Mouse (Mus musculus) left cerebral cortex, postnatal 10 days (tissue): ENCODE measurements around the gene Cdc34. TPM values are rescaled to one million over a fixed set of nuclear protein-coding genes. Genes with fewer than 3 reads are reported as not detected.

Source experiments
- DNase-seq, 2 experiments: peaks; one replicate each; pipeline ENCODE4 v3.0.0; 2021 to 2022; ENCODE audit warnings: low spot score in 2 of 2, mixed read lengths in 1 of 2; ENCODE audit errors: extremely low spot score in 1 of 2
- intact Hi-C: fragments of 180-260 bp; cut with DNase I; formaldehyde crosslinking; loops from one replicate; pipeline ENCODE4 v1.15.1; 2025
- total RNA-seq, 2 experiments: library from RNA; stranded (reverse); gene quantifications; 2 replicates each; pipeline ENCODE4 v1.2.3; 2021

Gene Cdc34
- total RNA-seq, 2 experiments from 2014 or later: 64.9 to 66.8 TPM

GRCm38 (mm10) chr10:79668771-79669575 lies 13.0 kb upstream of the Cdc34 start, which contains the start of gene Tpgs1:
Gene Tpgs1, plus strand, starts transcription at chr10:79669369.
- intact Hi-C loops: loop anchor here (2.0 kb wide), 1 partner anchor 74 kb away; no protein-coding TSS in a partner anchor
- peak; percentile 90 to 92 for DNase-seq

- DNase-seq: peak; percentile 78 to 88
- intact Hi-C loops: loop anchor here (2.0 kb wide), 1 partner anchor 75 kb away; no protein-coding TSS in a partner anchor
These were observed 12.4 kb upstream of the Cdc34 start for GRCm38 (mm10) chr10:79669576-79670057.

- intact Hi-C loops: no loop called here
These were observed 11.7 kb upstream of the Cdc34 start for GRCm38 (mm10) chr10:79670071-79670888.

GRCm38 (mm10) chr10:79671396-79672087 lies 10.5 kb upstream of the Cdc34 start:
- intact Hi-C loops: no loop called here

More at GRCm38 (mm10) chr10:79670071-79670888, 11.7 kb upstream of the Cdc34 start:
- peak in 1 of 2 experiments; percentile 37 for DNase-seq

GRCm38 (mm10) chr10:79672088-79672455 lies 9.9 kb upstream of the Cdc34 start:
- no peak for DNase-seq
- intact Hi-C loops: no loop called here

More at GRCm38 (mm10) chr10:79671396-79672087, 10.5 kb upstream of the Cdc34 start:
- no peak for DNase-seq

- DNase-seq: no peak
- intact Hi-C loops: no loop called here
These were observed 8.9 kb upstream of the Cdc34 start for GRCm38 (mm10) chr10:79673054-79673453.

GRCm38 (mm10) chr10:79675346-79676035 lies 6.5 kb upstream of the Cdc34 start:
- intact Hi-C loops: no loop called here
- DNase-seq: no peak

- DNase-seq: peak in 1 of 2 experiments; percentile 50
- intact Hi-C loops: no loop called here
These were observed 1.1 kb upstream of the Cdc34 start for GRCm38 (mm10) chr10:79680606-79681495.

GRCm38 (mm10) chr10:79682551-79682915 lies 538 bp downstream of the Cdc34 start:
- DNase-seq: peak in 1 of 2 experiments; percentile 50
- intact Hi-C loops: no loop called here

- peak in 1 of 2 experiments; percentile 81 for DNase-seq
- intact Hi-C loops: no loop called here
These were observed 1.1 kb downstream of the Cdc34 start for GRCm38 (mm10) chr10:79682916-79683582.

GRCm38 (mm10) chr10:79683726-79684640 lies 2.0 kb downstream of the Cdc34 start:
- peak in 1 of 2 experiments; percentile 26 for DNase-seq
- intact Hi-C loops: no loop called here

GRCm38 (mm10) chr10:79684770-79685600 lies 3.0 kb downstream of the Cdc34 start:
- intact Hi-C loops: no loop called here
- DNase-seq: peak in 1 of 2 experiments; percentile 25

GRCm38 (mm10) chr10:79686219-79686618 lies 4.2 kb downstream of the Cdc34 start:
- intact Hi-C loops: no loop called here

GRCm38 (mm10) chr10:79686691-79687090 lies 4.7 kb downstream of the Cdc34 start:
- intact Hi-C loops: no loop called here
- DNase-seq: no peak

More at GRCm38 (mm10) chr10:79686219-79686618, 4.2 kb downstream of the Cdc34 start:
- DNase-seq: no peak

- intact Hi-C loops: no loop called here
- DNase-seq: no peak
These were observed 5.5 kb downstream of the Cdc34 start for GRCm38 (mm10) chr10:79687513-79687912.
